Mouse (Mus musculus) spleen, adult 2 months (tissue): ENCODE results near the gene Mmp12.

Source experiments
- CTCF ChIP-seq: fragments of 200-500 bp; IDR thresholded peaks from 2 replicates; pipeline ENCODE4 v1.5.1; 2011; ENCODE audit warnings: mild to moderate bottlenecking, inconsistent platforms; ENCODE audit not compliant: insufficient read depth, insufficient read length, insufficient replicate concordance; ENCODE audit errors: extremely low read depth
- POLR2A ChIP-seq: fragments of 200-500 bp; IDR thresholded peaks from 2 replicates; pipeline ENCODE4 v1.6.1; 2011; ENCODE audit warnings: low read depth, low read length, inconsistent platforms

DNA sequence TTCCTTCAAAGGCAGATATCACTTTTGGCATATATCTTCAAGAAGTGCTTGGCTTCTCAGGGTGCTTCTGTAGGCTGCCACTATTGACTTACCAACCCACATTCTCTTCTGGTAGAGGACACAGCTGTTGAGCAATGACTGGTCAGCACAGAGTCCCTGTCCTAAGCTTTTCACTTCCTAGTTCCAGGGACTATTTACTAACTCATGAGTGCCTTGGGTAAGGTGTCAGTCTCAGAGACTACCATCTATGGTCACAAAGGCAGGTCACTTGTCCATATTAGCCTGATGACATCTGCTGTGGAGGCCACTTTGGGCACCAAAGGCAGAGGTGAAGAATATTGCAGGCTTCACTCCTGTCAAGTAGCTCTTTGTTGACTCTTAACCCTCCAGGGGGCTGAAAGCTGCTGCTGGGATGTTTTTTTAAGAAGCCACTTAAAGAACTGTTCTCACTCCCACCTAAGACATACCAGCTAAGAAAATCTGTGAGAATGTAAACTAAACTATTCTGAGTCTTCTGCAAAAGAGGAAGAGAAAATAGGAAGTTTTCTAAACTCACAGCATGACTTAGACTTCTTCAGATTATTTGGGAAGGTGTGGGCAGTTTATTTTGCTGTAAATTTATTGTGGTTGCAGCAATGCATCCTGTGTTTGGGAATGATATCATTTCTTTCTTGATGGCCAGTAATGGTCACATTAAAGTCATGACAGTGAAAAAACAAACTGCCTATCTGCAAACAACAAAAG, 7.3 kb upstream of the Mmp12 start:
- TF ChIP-seq POLR2A, result no peak
- no peak for TF ChIP-seq CTCF
